20 mouse cellular contexts compared by ENCODE assay signal in the genomic region with DNA sequence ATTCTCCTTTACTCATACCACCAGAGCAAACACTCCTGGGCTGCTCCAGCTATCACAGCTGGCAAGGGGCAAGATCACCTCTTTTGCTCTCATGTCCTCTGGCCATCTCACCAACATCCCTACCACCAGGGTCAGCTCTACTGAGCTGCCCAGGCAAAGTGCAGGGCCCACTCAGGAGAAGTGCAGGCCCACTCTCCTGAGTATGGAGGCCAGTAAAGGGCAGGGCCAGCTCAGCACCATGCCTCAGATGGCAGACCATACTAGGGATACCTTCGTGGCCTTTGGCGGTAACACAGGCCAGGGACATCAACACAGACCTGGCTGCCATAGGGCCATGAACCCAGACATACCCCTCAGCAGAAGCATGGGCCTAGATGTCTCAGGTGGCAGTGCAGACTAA.
"Had no signal": no experiment of that assay in that cellular context is flagged by ENCODE, and none has a peak within 500 bp of the region (broad histone marks: within the 10 kb centered on the region; RNA-seq: fewer than 3 reads in every experiment).

No protein-coding gene starts in this region.

- H3K9me3 ChIP-seq: kidney, embryonic 15.5 days; liver, embryonic 13.5 days; lung, embryonic 15.5 days; neural tube, embryonic 13.5 days; stomach, embryonic 15.5 days had no signal

- H3K4me3 ChIP-seq: kidney, embryonic 15.5 days; left cerebral cortex, adult 2 months; liver, embryonic 13.5 days; lung, embryonic 15.5 days; neural tube, embryonic 13.5 days; stomach, embryonic 15.5 days had no signal

- ATAC-seq: liver, postnatal 0 days had no signal

- H3K9ac ChIP-seq: kidney, embryonic 15.5 days; liver, embryonic 13.5 days; liver, postnatal 0 days; lung, embryonic 15.5 days; neural tube, embryonic 13.5 days; stomach, embryonic 15.5 days had no signal

- H3K27ac ChIP-seq: kidney, embryonic 15.5 days; left cerebral cortex, adult 2 months; liver, embryonic 13.5 days; lung, embryonic 15.5 days; neural tube, embryonic 13.5 days; stomach, embryonic 15.5 days had no signal

- H3K4me1 ChIP-seq: kidney, embryonic 15.5 days; liver, embryonic 13.5 days; lung, embryonic 15.5 days; neural tube, embryonic 13.5 days; stomach, embryonic 15.5 days had no signal

- H3K27me3 ChIP-seq: kidney, embryonic 15.5 days; liver, embryonic 13.5 days; lung, embryonic 15.5 days; neural tube, embryonic 13.5 days; stomach, embryonic 15.5 days had no signal

- H3K36me3 ChIP-seq: kidney, embryonic 15.5 days; liver, embryonic 13.5 days; lung, embryonic 15.5 days; neural tube, embryonic 13.5 days; stomach, embryonic 15.5 days had no signal

- H3K4me2 ChIP-seq: kidney, embryonic 15.5 days; liver, embryonic 13.5 days; lung, embryonic 15.5 days; midbrain, embryonic 11.5 days; neural tube, embryonic 13.5 days; stomach, embryonic 15.5 days had no signal

- DNase-seq: kidney, adult 11 months; kidney, adult 8-10 months; kidney, postnatal 10 days; kidney, postnatal 36 days; layer of hippocampus, postnatal 36 days; liver, embryonic 13.5 days; liver, postnatal 0 days; lung, postnatal 14 days; lung, postnatal 4 days; midbrain, embryonic 14.5 days; retina, postnatal 1 day; right cerebral cortex, postnatal 25 days; spleen, adult 18-20 months; thymus, postnatal 25 days had no signal
